Mouse (Mus musculus): ENCODE data around the gene Sppl2b. TPM values are rescaled to one million over a fixed set of nuclear protein-coding genes. Genes with fewer than 3 reads are reported as not detected.
"Not testable (repeated sequence)": the region's sequence is repeated elsewhere in the genome, so short reads cannot be mapped to it uniquely, and the experiment has no call there.

Gene Sppl2b
- total and polyA plus RNA-seq, 3 experiments = 52.0 to 65.9 TPM; not detected in 1

DNA sequence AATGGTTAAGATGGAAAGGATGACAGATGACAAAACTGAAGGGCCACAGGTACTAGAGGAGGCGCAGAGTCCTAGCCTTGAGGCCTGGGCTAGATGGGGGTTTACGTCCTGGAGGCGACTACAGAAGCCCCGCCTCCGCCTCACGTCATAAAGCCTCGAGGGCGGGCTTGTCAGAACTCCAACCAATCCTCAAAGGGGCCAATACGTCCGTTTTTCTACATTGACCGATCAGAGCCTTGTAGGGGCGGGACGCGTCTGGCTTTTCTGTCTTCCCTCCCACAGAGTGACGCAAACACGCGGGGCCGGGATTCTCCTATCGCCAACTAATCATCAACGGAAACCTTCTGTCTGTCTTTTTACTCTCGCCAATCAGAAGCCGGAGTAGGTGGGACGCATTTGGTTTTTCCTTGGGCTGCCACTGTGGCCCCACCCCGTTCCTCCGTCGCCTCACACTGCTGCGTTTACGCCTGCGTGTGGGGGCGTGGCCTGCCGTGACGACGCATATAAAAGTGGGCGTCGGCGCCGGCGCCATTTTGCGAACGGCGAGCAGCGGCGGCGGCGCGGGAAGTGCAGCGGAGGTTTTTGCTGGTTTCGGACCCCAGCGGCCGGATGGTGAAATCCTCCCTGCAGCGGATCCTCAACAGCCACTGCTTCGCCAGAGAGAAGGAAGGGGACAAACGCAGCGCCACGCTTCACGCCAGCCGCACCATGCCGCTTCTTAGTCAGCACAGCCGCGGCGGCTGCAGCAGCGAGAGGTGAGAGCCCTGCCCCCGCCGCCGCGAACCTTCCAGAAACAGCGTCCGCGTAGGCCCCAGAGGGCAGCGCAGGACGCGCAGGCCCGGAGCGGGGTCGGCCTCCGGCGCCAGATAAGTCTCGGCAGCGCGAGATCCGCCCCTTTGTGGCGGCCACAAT is 28.7 kb upstream of the Sppl2b start, which contains the start of gene Oaz1 (continued):
- TF ChIP-seq MAZ (IDR thresholded peaks at IDR 0.05; ENCODE audit: low read depth, low read length) (no peak; the same call in 1 of the 2 replicates), MXI1 (IDR thresholded peaks at IDR 0.05; ENCODE audit: low read depth, low read length) (peak; percentile 65), USF1 (IDR thresholded peaks at IDR 0.05; ENCODE audit: low read depth, low read length) (no peak), MEF2A (IDR thresholded peaks at IDR 0.05; ENCODE audit: extremely low read depth, insufficient replicate concordance, low read depth, low read length, poor library complexity, severe bottlenecking) (0 out of 2 replicates have a peak, but pooled peaks have one; percentile 28)

DNA sequence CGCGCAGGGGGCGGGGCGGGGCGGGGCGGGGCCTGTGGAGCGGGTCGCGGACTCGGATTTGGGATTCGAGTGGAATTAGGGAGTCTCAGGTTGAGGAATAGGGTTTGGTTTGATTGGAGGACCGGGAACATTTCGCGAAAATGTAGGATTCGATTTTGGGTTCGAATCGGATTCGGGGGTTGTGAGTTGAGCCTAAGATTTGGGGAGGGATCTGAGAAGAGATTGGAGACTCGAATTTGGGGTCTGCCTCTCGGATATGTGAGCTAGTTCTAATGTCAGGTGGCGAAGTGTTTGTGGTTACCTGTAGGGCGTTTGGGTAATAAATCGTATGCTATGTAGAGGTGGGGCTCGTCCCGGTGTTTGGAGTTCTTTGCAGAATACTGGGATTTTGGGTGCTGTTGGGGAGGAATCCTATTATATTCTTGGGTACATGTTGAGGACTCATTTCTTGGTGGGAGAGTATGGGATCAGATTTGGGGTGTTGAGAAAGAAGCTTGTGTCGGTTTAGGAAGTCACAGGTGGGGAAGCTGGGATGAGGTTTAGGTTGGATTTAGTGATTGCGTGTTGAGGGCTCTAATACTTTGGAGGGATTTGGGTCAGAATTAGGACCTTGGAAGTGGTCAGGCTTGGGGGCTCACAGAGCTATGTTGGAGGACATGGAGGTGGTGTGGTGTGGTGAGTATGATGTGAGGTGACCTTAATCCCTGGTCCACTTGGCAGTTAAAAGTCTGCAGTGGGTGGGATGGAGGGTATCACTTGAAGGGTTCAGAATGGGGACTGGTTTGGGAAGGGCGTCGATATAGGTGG is 27.8 kb upstream of the Sppl2b start:
- Histone ChIP-seq H3K4me3 (ENCODE audit: control insufficient read depth in 1 of 2, insufficient read depth in 1 of 2, low read depth in 2 of 2, low read length in 2 of 2) (peak overlapping the region; percentile 97 to 98), H3K9ac (ENCODE audit: control insufficient read depth, low read depth, low read length, poor library complexity, severe bottlenecking) (peak overlapping the region; percentile 95), H3K79me2 (ENCODE audit: control insufficient read depth, insufficient read depth, low read length, poor library complexity) (peaks cover 23% of the 10 kb centered on the region), H3K27ac (ENCODE audit: control insufficient read depth, low read depth, low read length) (no peak overlapping the region), H3K36me3 (ENCODE audit: control insufficient read depth in 1 of 2, insufficient read depth in 2 of 2, low read length in 2 of 2) (peaks cover 0 to 19% of the 10 kb centered on the region in 2 experiments; a peak in 2 of 4 replicates), H3K9me3 (replicated peaks; ENCODE audit: insufficient read depth, low read length) (no peaks in the 10 kb centered on the region), H3K4me1 (ENCODE audit: control insufficient read depth in 1 of 2, insufficient read depth in 2 of 2, low read length in 2 of 2) (peaks cover 8 to 24% of the 10 kb centered on the region in 2 experiments), H3K27me3 (ENCODE audit: control insufficient read depth in 1 of 2, insufficient read depth in 2 of 2, low read length in 2 of 2) (no peaks in the 10 kb centered on the region)
- no peak for DNase-seq (ENCODE audit: low read depth, low spot score)
- no peak for TF ChIP-seq USF1 (IDR thresholded peaks at IDR 0.05; ENCODE audit: low read depth, low read length)
- no peak for TF ChIP-seq MAFK (IDR thresholded peaks at IDR 0.05; ENCODE audit: borderline replicate concordance, low read depth, low read length)
- TF ChIP-seq POLR2AphosphoS5 (IDR thresholded peaks at IDR 0.05; ENCODE audit: borderline replicate concordance, low read depth, low read length) = no peak
- TF ChIP-seq SIN3A (IDR thresholded peaks at IDR 0.05; ENCODE audit: low read length) = peak; percentile 14; the same call in 1 of the 2 replicates
- TF ChIP-seq RAD21 (IDR thresholded peaks at IDR 0.05; ENCODE audit: low read depth, low read length) = no peak
- TF ChIP-seq NELFE (IDR thresholded peaks at IDR 0.05; ENCODE audit: low read depth, low read length) = 0 out of 2 replicates have a peak, but pooled peaks have one; percentile 6
- no peak for TF ChIP-seq MXI1 (IDR thresholded peaks at IDR 0.05; ENCODE audit: low read depth, low read length)

DNA sequence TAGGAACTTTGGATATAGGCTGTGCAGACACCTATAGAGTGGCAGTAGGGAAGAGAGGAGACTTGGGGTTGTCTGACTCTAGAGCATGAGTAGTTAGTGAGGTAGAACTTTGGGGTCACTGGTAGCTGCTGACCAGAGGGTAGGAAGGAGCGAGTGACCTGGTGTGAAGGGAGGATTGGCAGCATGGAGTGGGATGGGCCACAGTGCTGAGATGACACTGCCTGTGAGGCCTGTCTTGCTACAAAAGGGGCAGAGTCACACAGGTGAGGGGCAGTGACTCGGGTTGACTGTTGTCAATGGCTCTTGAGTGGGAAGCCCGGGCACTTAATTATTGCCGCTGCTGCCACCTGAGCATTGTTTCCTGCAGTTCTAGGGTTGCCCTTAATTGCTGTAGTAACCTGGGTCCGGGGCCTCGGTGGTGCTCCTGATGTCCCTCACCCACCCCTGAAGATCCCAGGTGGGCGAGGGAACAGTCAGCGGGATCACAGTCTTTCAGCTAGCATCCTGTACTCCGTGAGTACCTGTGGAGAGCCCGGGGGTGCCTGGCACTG is 27.1 kb upstream of the Sppl2b start:
- no peak overlapping the region for H3K27ac ChIP-seq (ENCODE audit: control insufficient read depth, low read depth, low read length)
- H3K4me1 ChIP-seq (ENCODE audit: control insufficient read depth in 1 of 2, insufficient read depth in 2 of 2, low read length in 2 of 2) = peaks cover 4 to 24% of the 10 kb centered on the region in 2 experiments

DNA sequence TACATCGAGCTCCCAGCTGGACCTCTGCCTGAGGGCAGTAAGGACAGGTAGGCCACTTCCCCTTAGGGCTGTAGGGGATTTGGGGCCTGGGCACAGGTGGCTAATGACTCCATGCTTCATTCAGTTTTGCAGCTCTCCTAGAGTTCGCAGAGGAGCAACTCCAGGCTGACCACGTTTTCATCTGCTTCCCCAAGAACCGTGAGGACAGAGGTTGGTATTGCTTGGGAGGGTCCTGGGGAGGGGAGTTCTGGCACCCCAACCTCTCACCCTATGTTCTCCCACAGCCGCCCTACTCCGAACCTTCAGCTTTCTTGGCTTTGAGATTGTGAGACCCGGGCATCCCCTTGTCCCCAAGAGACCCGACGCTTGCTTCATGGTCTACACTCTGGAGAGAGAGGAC is 26.5 kb upstream of the Sppl2b start:
- Histone ChIP-seq H3K79me2 (ENCODE audit: control insufficient read depth, insufficient read depth, low read length, poor library complexity) (peaks cover 23% of the 10 kb centered on the region), H3K36me3 (ENCODE audit: control insufficient read depth in 1 of 2, insufficient read depth in 2 of 2, low read length in 2 of 2) (peaks cover 0 to 17% of the 10 kb centered on the region in 2 experiments; a peak in 2 of 4 replicates), H3K4me1 (ENCODE audit: control insufficient read depth in 1 of 2, insufficient read depth in 2 of 2, low read length in 2 of 2) (peaks cover 4 to 24% of the 10 kb centered on the region in 2 experiments)
- not testable (repeated sequence) for H3K27me3 ChIP-seq (ENCODE audit: control insufficient read depth in 1 of 2, insufficient read depth in 2 of 2, low read length in 2 of 2); H3K9me3 ChIP-seq (replicated peaks; ENCODE audit: insufficient read depth, low read length); DNase-seq (ENCODE audit: low read depth, low spot score); H3K9ac ChIP-seq (ENCODE audit: control insufficient read depth, low read depth, low read length, poor library complexity, severe bottlenecking); H3K27ac ChIP-seq (ENCODE audit: control insufficient read depth, low read depth, low read length); H3K4me3 ChIP-seq (ENCODE audit: control insufficient read depth in 1 of 2, insufficient read depth in 1 of 2, low read depth in 2 of 2, low read length in 2 of 2)

More for the DNA sequence above, 27.1 kb upstream of the Sppl2b start:
- H3K36me3 ChIP-seq (ENCODE audit: control insufficient read depth in 1 of 2, insufficient read depth in 2 of 2, low read length in 2 of 2) = peaks cover 0 to 19% of the 10 kb centered on the region in 2 experiments; a peak in 2 of 4 replicates
- H3K9me3 ChIP-seq (replicated peaks; ENCODE audit: insufficient read depth, low read length) = no peaks in the 10 kb centered on the region
- TF ChIP-seq EP300 (IDR thresholded peaks at IDR 0.05; ENCODE audit: low read depth in 1 of 2, low read length in 2 of 2) = no peak
- no peak for TF ChIP-seq POLR2AphosphoS2 (IDR thresholded peaks at IDR 0.05; ENCODE audit: low read length)
- TF ChIP-seq ZKSCAN1 (IDR thresholded peaks at IDR 0.05; ENCODE audit: low read depth, low read length) = no peak
- TF ChIP-seq ELF1 (IDR thresholded peaks at IDR 0.05; ENCODE audit: low read depth, low read length) = no peak
- no peak for TF ChIP-seq TBP (IDR thresholded peaks at IDR 0.05; ENCODE audit: low read depth, low read length)
- TF ChIP-seq POLR2AphosphoS5 (IDR thresholded peaks at IDR 0.05; ENCODE audit: borderline replicate concordance, low read depth, low read length) = no peak
- TF ChIP-seq MYC (IDR thresholded peaks at IDR 0.05; ENCODE audit: low read depth, low read length) = no peak
- no peak for TF ChIP-seq MAX (IDR thresholded peaks at IDR 0.05; ENCODE audit: low read length)
- TF ChIP-seq USF1 (IDR thresholded peaks at IDR 0.05; ENCODE audit: low read depth, low read length) = no peak
- TF ChIP-seq RCOR1 (IDR thresholded peaks at IDR 0.05; ENCODE audit: low read depth, low read length) = no peak
- TF ChIP-seq MAZ (IDR thresholded peaks at IDR 0.05; ENCODE audit: low read depth, low read length) = no peak
- no peak for TF ChIP-seq ZNF384 (IDR thresholded peaks at IDR 0.05; ENCODE audit: low read depth, low read length)
- DNase-seq (ENCODE audit: low read depth, low spot score) = no peak
- peak overlapping the region; percentile 95 for H3K9ac ChIP-seq (ENCODE audit: control insufficient read depth, low read depth, low read length, poor library complexity, severe bottlenecking)
- peak overlapping the region; percentile 97 to 98 for H3K4me3 ChIP-seq (ENCODE audit: control insufficient read depth in 1 of 2, insufficient read depth in 1 of 2, low read depth in 2 of 2, low read length in 2 of 2)
- no peaks in the 10 kb centered on the region for H3K27me3 ChIP-seq (ENCODE audit: control insufficient read depth in 1 of 2, insufficient read depth in 2 of 2, low read length in 2 of 2)
- peaks cover 23% of the 10 kb centered on the region for H3K79me2 ChIP-seq (ENCODE audit: control insufficient read depth, insufficient read depth, low read length, poor library complexity)

Measured in MEL (cell line).